Mouse (Mus musculus) small intestine, adult 2 months (tissue): ENCODE results near the gene Idi2.
"Not testable (repeated sequence)": the region's sequence is repeated elsewhere in the genome, so short reads cannot be mapped to it uniquely, and the experiment has no call there.

Source experiments
- CTCF ChIP-seq: fragments of 200-500 bp; IDR thresholded peaks from 2 replicates; pipeline ENCODE4 v1.5.1; 2012; ENCODE audit warnings: low read depth, mild to moderate bottlenecking, control low read depth, inconsistent platforms, low read length, moderate library complexity, mixed read lengths; ENCODE audit not compliant: insufficient replicate concordance, insufficient read length; ENCODE audit errors: extremely low read depth
- POLR2A ChIP-seq: fragments of 200-500 bp; IDR thresholded peaks from 2 replicates; pipeline ENCODE4 v1.6.1; 2012; ENCODE audit warnings: low read depth, mild to moderate bottlenecking, control low read depth, inconsistent platforms, low read length, moderate library complexity

GRCm38 (mm10) chr13:8962266-8962665 is 9.6 kb downstream of the Idi2 start:
- not testable (repeated sequence) for TF ChIP-seq POLR2A, CTCF
